Mouse (Mus musculus): ENCODE data around the gene Zfp583. TPM values are rescaled to one million over a fixed set of nuclear protein-coding genes. Genes with fewer than 3 reads are reported as not detected.

Gene Zfp583
- 0.22 TPM for polyA plus RNA-seq (2017; shearing (Covaris generic))

GRCm38 (mm10) chr7:6331233-6331956 is at the start of gene Zfp583:
Gene Zfp583, minus strand, starts transcription at chr7:6331285.

GRCm38 (mm10) chr7:6363047-6363488 is 32.0 kb upstream of the Zfp583 start, which contains the start of gene Zfp78:
Gene Zfp78, plus strand, starts transcription at chr7:6363280.

GRCm38 (mm10) chr7:6343501-6344071 is 12.5 kb upstream of the Zfp583 start, which contains the start of gene Gm3854:
Gene Gm3854, plus strand, starts transcription at chr7:6343759.

GRCm38 (mm10) chr7:6285842-6286705 is 45.0 kb downstream of the Zfp583 start, which contains the start of gene Zfp667:
Gene Zfp667, plus strand, starts transcription at chr7:6286579.

Other genes with a start within 250 kb of the Zfp583 start
- 26.5 TPM for gene Zfp787, start 175.3 kb downstream of the Zfp583 start, polyA plus RNA-seq (2017; shearing (Covaris generic))
- gene Zfp444, start 159.1 kb downstream of the Zfp583 start, polyA plus RNA-seq (2017; shearing (Covaris generic)), result 29.0 TPM
- not detected for gene Galp, start 134.2 kb downstream of the Zfp583 start, polyA plus RNA-seq (2017; shearing (Covaris generic))
- gene Zscan5b, start 109.0 kb downstream of the Zfp583 start, polyA plus RNA-seq (2017; shearing (Covaris generic)), result 0.35 TPM
- not detected for gene Epp13, start 78.6 kb downstream of the Zfp583 start, polyA plus RNA-seq (2017; shearing (Covaris generic))
- gene Zfp667, start 44.7 kb downstream of the Zfp583 start, polyA plus RNA-seq (2017; shearing (Covaris generic)), result 8.4 TPM
- 0.89 TPM for gene Gm3854, start 12.5 kb upstream of the Zfp583 start, polyA plus RNA-seq (2017; shearing (Covaris generic))
- gene Zfp78, start 32.0 kb upstream of the Zfp583 start, polyA plus RNA-seq (2017; shearing (Covaris generic)), result 1.9 TPM
- gene Zfp28, start 52.0 kb upstream of the Zfp583 start, polyA plus RNA-seq (2017; shearing (Covaris generic)), result 5.9 TPM
- 0.61 TPM for gene Smim17, start 67.4 kb upstream of the Zfp583 start, polyA plus RNA-seq (2017; shearing (Covaris generic))
- gene Gm20715, start 79.0 kb upstream of the Zfp583 start, polyA plus RNA-seq (2017; shearing (Covaris generic)), result not detected
- not detected for gene Olfr1344, start 107.4 kb upstream of the Zfp583 start, polyA plus RNA-seq (2017; shearing (Covaris generic))
- 0.05 TPM for gene Olfr1336, start 124.9 kb upstream of the Zfp583 start, polyA plus RNA-seq (2017; shearing (Covaris generic))
- gene Olfr1346, start 135.8 kb upstream of the Zfp583 start, polyA plus RNA-seq (2017; shearing (Covaris generic)), result 0.35 TPM
- not detected for gene Olfr5, start 155.7 kb upstream of the Zfp583 start, polyA plus RNA-seq (2017; shearing (Covaris generic))
- gene Olfr1347, start 168.5 kb upstream of the Zfp583 start, polyA plus RNA-seq (2017; shearing (Covaris generic)), result not detected
- gene Olfr1348, start 177.5 kb upstream of the Zfp583 start, polyA plus RNA-seq (2017; shearing (Covaris generic)), result not detected
- not detected for gene Olfr1349, start 191.7 kb upstream of the Zfp583 start, polyA plus RNA-seq (2017; shearing (Covaris generic))
- gene Olfr1350, start 233.6 kb upstream of the Zfp583 start, polyA plus RNA-seq (2017; shearing (Covaris generic)), result 0.24 TPM